Mouse (Mus musculus) lung, postnatal 0 days (tissue): ENCODE measurements around the gene Mfsd4b5. TPM values are rescaled to one million over a fixed set of nuclear protein-coding genes. Genes with fewer than 3 reads are reported as not detected.

Experiments
- ATAC-seq: fragments of 200-750 bp; cut with Nextera tagmentation; 2 replicates; pipeline ENCODE4 v1.8.0; 2017; ENCODE audit warnings: moderate library complexity
- DNase-seq: peaks from one replicate; pipeline ENCODE4 v3.0.0-alpha.2; 2016; ENCODE audit warnings: low spot score
- H3K27ac ChIP-seq: fragments of 300-500 bp; sonication (generic); 2 replicates; pipeline ENCODE4 v1.5.1; 2014; ENCODE audit warnings: antibody characterized with exemption, mild to moderate bottlenecking, low read length, mixed read lengths
- H3K27me3 ChIP-seq: fragments of 300-500 bp; sonication (generic); replicated peaks from 2 replicates; pipeline ENCODE4 v1.6.1; 2014; ENCODE audit warnings: low read length, mixed read lengths; ENCODE audit not compliant: insufficient read depth
- H3K36me3 ChIP-seq: fragments of 300-500 bp; sonication (generic); 2 replicates; pipeline ENCODE4 v1.6.1; 2014; ENCODE audit warnings: low read length, mixed read lengths; ENCODE audit not compliant: insufficient read depth
- H3K4me1 ChIP-seq: fragments of 300-500 bp; sonication (generic); 2 replicates; pipeline ENCODE4 v1.6.1; 2014; ENCODE audit warnings: antibody characterized with exemption, low read depth, low read length, mixed read lengths; ENCODE audit not compliant: insufficient read depth
- H3K4me2 ChIP-seq: fragments of 300-500 bp; sonication (generic); replicated peaks from 2 replicates; pipeline ENCODE4 v1.6.1; 2014; ENCODE audit warnings: low read depth, mild to moderate bottlenecking, low read length, moderate library complexity, mixed read lengths
- H3K4me3 ChIP-seq: fragments of 300-500 bp; sonication (generic); 2 replicates; pipeline ENCODE4 v1.5.1; 2014; ENCODE audit warnings: low read depth, low read length
- H3K9ac ChIP-seq: fragments of 300-500 bp; sonication (generic); replicated peaks from 2 replicates; pipeline ENCODE4 v1.6.1; 2014; ENCODE audit warnings: low read depth, mild to moderate bottlenecking
- H3K9me3 ChIP-seq: fragments of 300-500 bp; sonication (generic); 2 replicates; pipeline ENCODE4 v1.6.1; 2016; ENCODE audit warnings: low read length, mixed read lengths
- CTCF ChIP-seq: IDR thresholded peaks from 2 replicates; pipeline ENCODE4 v1.5.1; 2016; ENCODE audit warnings: antibody characterized with exemption, mild to moderate bottlenecking
- EP300 ChIP-seq: IDR thresholded peaks from 2 replicates; pipeline ENCODE4 v1.6.1; 2016; ENCODE audit warnings: antibody characterized with exemption, mild to moderate bottlenecking, control low read depth
- WGBS: fragments of 180-500 bp; shearing (Covaris S2); extraction: QIAGEN DNeasy Blood & Tissue Kit; methylation state at CpG from one replicate; pipeline ENCODE4 v1.1.7; 2014; 5-methylcytosine and 5-hydroxymethylcytosine counted together
- polyA plus RNA-seq: library from polyadenylated mRNA; unstranded; fragments of >200 nt; fragmentation: Nextera tagmentation; extraction: Ambion mirVana; gene quantifications from 2 replicates; pipeline ENCODE4 v1.2.1, GENCODE M21; 2015

The Mfsd4b5 gene
- polyA plus RNA-seq, 1 experiment from 2014 or later: 0.13 TPM

GRCm38 (mm10) chr10:40007953-40008352 lies 21.5 kb upstream of the Mfsd4b5 start:
- DNase-seq: no peak
- 75% methylated on average over 4 of the region's 4 CpGs for WGBS
- Histone ChIP-seq H3K27me3 (no peaks in the 10 kb centered on the region), H3K9ac (no peak overlapping the region), H3K36me3 (no peaks in the 10 kb centered on the region), H3K9me3 (no peaks in the 10 kb centered on the region), H3K4me2 (no peak overlapping the region), H3K27ac (no peak overlapping the region), H3K4me1 (no peaks in the 10 kb centered on the region), H3K4me3 (no peak overlapping the region)
- ATAC-seq: no peak
- TF ChIP-seq EP300 (no peak), CTCF (no peak)

DNA sequence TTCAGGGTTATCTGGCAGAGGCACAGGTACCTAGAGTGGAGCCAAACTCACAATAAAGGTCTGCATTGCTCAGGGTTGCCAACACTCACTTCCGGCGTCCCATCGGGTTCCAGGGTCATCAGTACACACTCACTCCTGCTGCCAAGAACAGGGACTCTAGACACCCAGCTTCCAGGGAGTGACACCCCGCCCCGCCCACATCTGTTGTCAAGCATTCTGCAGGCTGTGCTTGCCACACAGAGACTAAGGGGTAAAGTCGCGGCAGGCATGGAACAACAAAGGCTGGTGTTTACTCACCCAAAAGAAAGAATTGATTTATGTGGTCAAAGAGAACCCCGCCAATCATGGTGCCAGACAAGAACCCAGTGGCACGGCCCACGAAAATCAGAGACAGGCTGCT lies 20.5 kb upstream of the Mfsd4b5 start:
- Histone ChIP-seq H3K27ac (no peak overlapping the region), H3K36me3 (no peaks in the 10 kb centered on the region), H3K27me3 (no peaks in the 10 kb centered on the region), H3K4me2 (no peak overlapping the region), H3K9me3 (no peaks in the 10 kb centered on the region), H3K4me3 (no peak overlapping the region), H3K9ac (no peak overlapping the region), H3K4me1 (no peaks in the 10 kb centered on the region)
- TF ChIP-seq EP300 (no peak), CTCF (no peak)
- no peak for ATAC-seq
- DNase-seq: no peak
- 71% methylated on average over 10 of the region's 10 CpGs for WGBS

- 93% methylated on average over 2 of the region's 2 CpGs for WGBS
- Histone ChIP-seq H3K4me2 (no peak overlapping the region), H3K27me3 (no peaks in the 10 kb centered on the region), H3K27ac (no peak overlapping the region), H3K9ac (no peak overlapping the region), H3K9me3 (no peaks in the 10 kb centered on the region), H3K4me3 (no peak overlapping the region), H3K4me1 (no peaks in the 10 kb centered on the region), H3K36me3 (no peaks in the 10 kb centered on the region)
- TF ChIP-seq CTCF (no peak), EP300 (no peak)
- DNase-seq (no peak), ATAC-seq (no peak)
These were observed 14.3 kb upstream of the Mfsd4b5 start for GRCm38 (mm10) chr10:40000746-40001145.

DNA sequence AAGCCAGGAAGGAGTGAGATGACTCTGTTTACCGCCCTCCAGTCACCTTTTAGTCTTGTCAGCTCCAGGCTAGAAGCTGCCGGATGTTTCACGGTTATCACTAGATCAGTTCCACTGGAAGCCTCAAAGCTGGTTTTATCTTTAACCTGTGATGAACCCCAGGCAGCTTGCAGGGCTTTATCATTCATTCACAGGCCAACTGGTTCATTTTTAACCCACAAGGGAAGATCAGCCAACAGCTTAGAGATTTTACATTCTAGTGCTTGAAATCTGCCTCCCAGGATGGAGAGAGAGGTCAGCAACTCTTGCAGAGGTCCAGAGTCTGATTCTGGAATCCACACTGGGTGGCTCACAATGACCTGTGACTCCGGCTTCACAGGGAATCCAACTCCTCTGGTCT lies 4.7 kb upstream of the Mfsd4b5 start:
- no peaks in the 10 kb centered on the region for H3K27me3 ChIP-seq
- ATAC-seq (no peak), DNase-seq (no peak)
- H3K9ac ChIP-seq: no peak overlapping the region
- 44% methylated on average over 4 of the region's 4 CpGs for WGBS
- H3K27ac ChIP-seq: no peak overlapping the region
- no peaks in the 10 kb centered on the region for H3K9me3 ChIP-seq
- no peak overlapping the region for H3K4me3 ChIP-seq
- no peaks in the 10 kb centered on the region for H3K4me1 ChIP-seq
- TF ChIP-seq CTCF (no peak), EP300 (no peak)
- no peaks in the 10 kb centered on the region for H3K36me3 ChIP-seq
- no peak overlapping the region for H3K4me2 ChIP-seq

GRCm38 (mm10) chr10:39982604-39983003 lies 3.8 kb downstream of the Mfsd4b5 start:
- H3K9ac ChIP-seq: no peak overlapping the region
- no peak overlapping the region for H3K4me2 ChIP-seq
- WGBS: 56% methylated on average over 5 of the region's 5 CpGs
- no peak overlapping the region for H3K27ac ChIP-seq
- H3K9me3 ChIP-seq: peaks cover 6% of the 10 kb centered on the region; the same call in 1 of the 2 replicates
- H3K4me1 ChIP-seq: no peaks in the 10 kb centered on the region
- ATAC-seq (no peak), DNase-seq (no peak)
- no peaks in the 10 kb centered on the region for H3K36me3 ChIP-seq
- no peak overlapping the region for H3K4me3 ChIP-seq
- TF ChIP-seq EP300 (no peak), CTCF (no peak)
- H3K27me3 ChIP-seq: no peaks in the 10 kb centered on the region

- Histone ChIP-seq H3K36me3 (no peaks in the 10 kb centered on the region), H3K27me3 (no peaks in the 10 kb centered on the region), H3K4me3 (no peak overlapping the region), H3K4me1 (no peaks in the 10 kb centered on the region), H3K9ac (no peak overlapping the region), H3K27ac (no peak overlapping the region), H3K4me2 (no peak overlapping the region), H3K9me3 (peaks cover 8% of the 10 kb centered on the region; the same call in 1 of the 2 replicates)
- no peak for ATAC-seq
- TF ChIP-seq EP300 (no peak), CTCF (no peak)
- no peak for DNase-seq
- 88% methylated on average over 1 of the region's 1 CpGs for WGBS
These were observed 8.2 kb downstream of the Mfsd4b5 start for GRCm38 (mm10) chr10:39978231-39978630.

- Histone ChIP-seq H3K9me3 (peaks cover 8% of the 10 kb centered on the region; the same call in 1 of the 2 replicates), H3K4me2 (no peak overlapping the region), H3K9ac (no peak overlapping the region), H3K27ac (no peak overlapping the region), H3K4me3 (no peak overlapping the region), H3K27me3 (no peaks in the 10 kb centered on the region), H3K4me1 (no peaks in the 10 kb centered on the region), H3K36me3 (no peaks in the 10 kb centered on the region)
- TF ChIP-seq EP300: no peak
- TF ChIP-seq CTCF: no peak
- WGBS: 96% methylated on average over 4 of the region's 4 CpGs
- ATAC-seq (no peak), DNase-seq (no peak)
These were observed 9.1 kb downstream of the Mfsd4b5 start for GRCm38 (mm10) chr10:39977346-39977745.
